Mouse (Mus musculus) MEL (cell line): ENCODE measurements around the gene Bmt2. TPM values are rescaled to one million over a fixed set of nuclear protein-coding genes. Genes with fewer than 3 reads are reported as not detected.
A peak's percentile ranks its signal among the peaks of the same experiment; 100 is the strongest.

Experiments used
- DNase-seq: peaks from one replicate; pipeline ENCODE4 v3.0.0; 2011; ENCODE audit warnings: low read depth, low spot score
- H3K27ac ChIP-seq: 2 replicates; pipeline ENCODE4 v1.5.1; 2012; ENCODE audit warnings: low read depth, mild to moderate bottlenecking, control low read depth, low read length, moderate library complexity; ENCODE audit not compliant: control insufficient read depth
- H3K27me3 ChIP-seq, 2 experiments: fragments of 150-350 bp in 1 of 2; sonication (generic) in 1 of 2; 2 replicates each; pipeline ENCODE4 v1.6.1; 2012; ENCODE audit warnings: low read length in 2 of 2, mild to moderate bottlenecking in 2 of 2, improper control_type of control experiment in 1 of 2, moderate library complexity in 1 of 2; ENCODE audit not compliant: insufficient read depth in 2 of 2, control insufficient read depth in 1 of 2
- H3K36me3 ChIP-seq, 2 experiments: 2 replicates each; pipeline ENCODE4 v1.6.1; 2012 to 2014; ENCODE audit warnings: low read length in 2 of 2, improper control_type of control experiment in 1 of 2, inconsistent platforms in 1 of 2, mild to moderate bottlenecking in 1 of 2; ENCODE audit not compliant: insufficient read depth in 2 of 2, control insufficient read depth in 1 of 2
- H3K4me1 ChIP-seq, 2 experiments: fragments of 150-350 bp in 1 of 2; sonication (generic) in 1 of 2; 2 replicates each; pipeline ENCODE4 v1.6.1; 2012; ENCODE audit warnings: low read length in 2 of 2, improper control_type of control experiment in 1 of 2, mild to moderate bottlenecking in 1 of 2; ENCODE audit not compliant: insufficient read depth in 2 of 2, control insufficient read depth in 1 of 2
- H3K4me3 ChIP-seq, 2 experiments: fragments of 150-350 bp in 1 of 2; sonication (generic) in 1 of 2; 2 replicates each; pipeline ENCODE4 v1.5.1; 2012; ENCODE audit warnings: low read depth in 2 of 2, low read length in 2 of 2, mild to moderate bottlenecking in 2 of 2, moderate library complexity in 2 of 2, control low read depth in 1 of 2, improper control_type of control experiment in 1 of 2; ENCODE audit not compliant: control insufficient read depth in 1 of 2, insufficient read depth in 1 of 2
- H3K79me2 ChIP-seq: 2 replicates; pipeline ENCODE4 v1.6.1; 2012; ENCODE audit warnings: mild to moderate bottlenecking, low read length, moderate library complexity; ENCODE audit not compliant: control insufficient read depth, poor library complexity, insufficient read depth
- H3K9ac ChIP-seq: 2 replicates; pipeline ENCODE4 v1.6.1; 2012; ENCODE audit warnings: low read depth, mild to moderate bottlenecking, control low read depth, low read length, moderate library complexity; ENCODE audit not compliant: control insufficient read depth, poor library complexity, severe bottlenecking
- H3K9me3 ChIP-seq: fragments of 150-350 bp; sonication (generic); replicated peaks from 2 replicates; pipeline ENCODE4 v1.6.1; 2012; ENCODE audit warnings: mild to moderate bottlenecking, low read length, improper control_type of control experiment, moderate library complexity; ENCODE audit not compliant: insufficient read depth
- BHLHE40 ChIP-seq: IDR thresholded peaks from 2 replicates; pipeline ENCODE4 v1.6.1; 2012; ENCODE audit warnings: low read depth, mild to moderate bottlenecking, inconsistent platforms, low read length, improper control_type of control experiment, borderline replicate concordance
- CHD2 ChIP-seq: IDR thresholded peaks from 2 replicates; pipeline ENCODE4 v1.6.1; 2011; ENCODE audit warnings: low read length, improper control_type of control experiment
- E2F4 ChIP-seq: IDR thresholded peaks from 2 replicates; pipeline ENCODE4 v1.6.1; 2011; ENCODE audit warnings: low read depth, low read length, improper control_type of control experiment, borderline replicate concordance
- ELF1 ChIP-seq: IDR thresholded peaks from 2 replicates; pipeline ENCODE4 v1.6.1; 2014; ENCODE audit warnings: low read depth, mild to moderate bottlenecking, inconsistent platforms, low read length, improper control_type of control experiment, moderate library complexity
- EP300 ChIP-seq, 2 experiments: IDR thresholded peaks; 2 replicates each; pipeline ENCODE4 v1.6.1; 2011; ENCODE audit warnings: improper control_type of control experiment in 2 of 2, low read length in 2 of 2, low read depth in 1 of 2, mild to moderate bottlenecking in 1 of 2
- ETS1 ChIP-seq: IDR thresholded peaks from 2 replicates; pipeline ENCODE4 v1.6.1; 2012; ENCODE audit warnings: low read depth, mild to moderate bottlenecking, inconsistent platforms, low read length, improper control_type of control experiment, moderate library complexity
- GABPA ChIP-seq: IDR thresholded peaks from 2 replicates; pipeline ENCODE4 v1.6.1; 2012; ENCODE audit warnings: low read depth, mild to moderate bottlenecking, inconsistent platforms, low read length, improper control_type of control experiment, moderate library complexity
- MAX ChIP-seq: IDR thresholded peaks from 2 replicates; pipeline ENCODE4 v1.6.1; 2011; ENCODE audit warnings: low read length, improper control_type of control experiment
- MEF2A ChIP-seq: IDR thresholded peaks from 2 replicates; pipeline ENCODE4 v1.6.1; 2014; ENCODE audit warnings: low read depth, mild to moderate bottlenecking, inconsistent platforms, low read length, improper control_type of control experiment; ENCODE audit not compliant: poor library complexity, insufficient replicate concordance, severe bottlenecking; ENCODE audit errors: extremely low read depth
- MXI1 ChIP-seq: IDR thresholded peaks from 2 replicates; pipeline ENCODE4 v1.6.1; 2011; ENCODE audit warnings: mild to moderate bottlenecking, low read depth, low read length, improper control_type of control experiment
- MYB ChIP-seq: IDR thresholded peaks from 2 replicates; pipeline ENCODE4 v1.6.1; 2011; ENCODE audit warnings: mild to moderate bottlenecking, low read depth, low read length, improper control_type of control experiment
- MYC ChIP-seq: IDR thresholded peaks from 2 replicates; pipeline ENCODE4 v1.6.1; 2011; ENCODE audit warnings: low read depth, mild to moderate bottlenecking, low read length, improper control_type of control experiment, moderate library complexity
- NRF1 ChIP-seq: IDR thresholded peaks from 2 replicates; pipeline ENCODE4 v1.6.1; 2014; ENCODE audit warnings: low read depth, mild to moderate bottlenecking, inconsistent platforms, low read length, improper control_type of control experiment, moderate library complexity; ENCODE audit not compliant: poor library complexity, insufficient read depth, severe bottlenecking
- POLR2AphosphoS2 ChIP-seq: IDR thresholded peaks from 2 replicates; pipeline ENCODE4 v1.6.1; 2011; ENCODE audit warnings: low read length, improper control_type of control experiment
- RCOR1 ChIP-seq: IDR thresholded peaks from 2 replicates; pipeline ENCODE4 v1.6.1; 2012; ENCODE audit warnings: low read depth, mild to moderate bottlenecking, inconsistent platforms, low read length, improper control_type of control experiment
- SIN3A ChIP-seq: IDR thresholded peaks from 2 replicates; pipeline ENCODE4 v1.6.1; 2012; ENCODE audit warnings: low read length, improper control_type of control experiment, inconsistent platforms
- SMC3 ChIP-seq: IDR thresholded peaks from 2 replicates; pipeline ENCODE4 v1.6.1; 2011; ENCODE audit warnings: low read depth, low read length, improper control_type of control experiment
- TAL1 ChIP-seq: IDR thresholded peaks from 2 replicates; pipeline ENCODE4 v1.6.1; 2012; ENCODE audit warnings: mild to moderate bottlenecking, inconsistent platforms, low read length, moderate library complexity, mixed read lengths
- TBP ChIP-seq: IDR thresholded peaks from 2 replicates; pipeline ENCODE4 v1.8.0; 2011; ENCODE audit warnings: low read depth, low read length, improper control_type of control experiment
- USF1 ChIP-seq: IDR thresholded peaks from 2 replicates; pipeline ENCODE4 v1.6.1; 2014; ENCODE audit warnings: low read depth, mild to moderate bottlenecking, inconsistent platforms, low read length, improper control_type of control experiment, moderate library complexity
- ZC3H11A ChIP-seq: IDR thresholded peaks from 2 replicates; pipeline ENCODE4 v1.6.1; 2012; ENCODE audit warnings: low read depth, mild to moderate bottlenecking, inconsistent platforms, low read length, improper control_type of control experiment
- ZMIZ1 ChIP-seq: IDR thresholded peaks from 2 replicates; pipeline ENCODE4 v1.6.1; 2012; ENCODE audit warnings: low read depth, mild to moderate bottlenecking, inconsistent platforms, low read length, improper control_type of control experiment, moderate library complexity
- ZNF384 ChIP-seq: IDR thresholded peaks from 2 replicates; pipeline ENCODE4 v1.6.1; 2012; ENCODE audit warnings: low read depth, mild to moderate bottlenecking, inconsistent platforms, low read length, improper control_type of control experiment
- polyA plus RNA-seq, 2 experiments: library from polyadenylated mRNA; stranded (reverse) in 1 of 2; unstranded in 1 of 2; fragments of >175 nt in 1 of 2; fragments of >200 nt in 1 of 2; gene quantifications; 2 replicates each; pipeline versions ENCODE4 v1.2.1 to v1.2.4; 2012; ENCODE audit warnings: low replicate concordance in 2 of 2, low read depth in 1 of 2; ENCODE audit not compliant: insufficient read length in 2 of 2, insufficient read depth in 1 of 2, missing spikeins in 1 of 2
- total RNA-seq: library from RNA; depleted of rRNA; stranded (reverse); fragments of 300-350 nt; gene quantifications from 2 replicates; pipeline ENCODE4 v1.2.3, GENCODE M21; 2012

Bmt2 gene
- total and polyA plus RNA-seq, 3 experiments, result 3.1 to 4.7 TPM; not detected in 1

DNA sequence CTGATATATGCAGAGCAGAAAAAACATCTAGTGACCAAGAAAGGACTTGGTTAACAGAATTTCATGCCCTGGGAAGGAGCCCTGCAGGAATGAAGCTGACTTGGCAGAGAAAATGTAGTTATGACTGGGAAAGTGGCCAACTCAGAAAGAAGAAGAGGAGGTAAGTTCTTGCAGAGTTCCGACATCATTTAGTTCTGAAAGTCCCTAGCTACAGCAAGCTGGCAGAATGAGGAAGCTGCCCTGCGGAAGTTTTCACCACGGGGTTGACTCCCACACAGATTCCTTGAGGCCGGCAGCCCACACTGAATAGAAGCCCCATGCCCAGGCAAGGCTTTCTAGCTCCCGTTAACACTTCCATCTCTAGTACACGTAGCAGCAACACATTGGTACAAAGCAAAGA lies 76.2 kb downstream of the Bmt2 start:
- Histone ChIP-seq H3K4me3 (peak overlapping the region in 1 of 2 experiments; percentile 10; a peak in 1 of 4 replicates), H3K79me2 (peaks cover 22% of the 10 kb centered on the region), H3K27me3 (no peaks in the 10 kb centered on the region), H3K27ac (peak overlapping the region; percentile 34), H3K36me3 (peaks cover 0 to 42% of the 10 kb centered on the region in 2 experiments; a peak in 3 of 4 replicates), H3K4me1 (peaks cover 13 to 17% of the 10 kb centered on the region in 2 experiments), H3K9me3 (no peaks in the 10 kb centered on the region), H3K9ac (peak overlapping the region; percentile 24; the same call in 1 of the 2 replicates)
- no peak for TF ChIP-seq CHD2
- TF ChIP-seq ETS1, result peak; percentile 70
- TF ChIP-seq MYC, result no peak
- peak; percentile 15; the same call in 1 of the 2 replicates for TF ChIP-seq RCOR1
- TF ChIP-seq TBP, result peak; percentile 80
- no peak for TF ChIP-seq USF1
- peak; percentile 36 to 44; a peak in 2 of 4 replicates for TF ChIP-seq EP300 (IDR thresholded peaks at IDR 0.05; ENCODE audit: low read depth in 1 of 2, low read length in 2 of 2)
- no peak for TF ChIP-seq BHLHE40
- 0 out of 2 replicates have a peak, but pooled peaks have one; percentile 47 for TF ChIP-seq MXI1
- peak; percentile 47; the same call in 1 of the 2 replicates for TF ChIP-seq ELF1
- peak; percentile 46; the same call in 1 of the 2 replicates for TF ChIP-seq SIN3A
- DNase-seq, result peak; percentile 91

DNA sequence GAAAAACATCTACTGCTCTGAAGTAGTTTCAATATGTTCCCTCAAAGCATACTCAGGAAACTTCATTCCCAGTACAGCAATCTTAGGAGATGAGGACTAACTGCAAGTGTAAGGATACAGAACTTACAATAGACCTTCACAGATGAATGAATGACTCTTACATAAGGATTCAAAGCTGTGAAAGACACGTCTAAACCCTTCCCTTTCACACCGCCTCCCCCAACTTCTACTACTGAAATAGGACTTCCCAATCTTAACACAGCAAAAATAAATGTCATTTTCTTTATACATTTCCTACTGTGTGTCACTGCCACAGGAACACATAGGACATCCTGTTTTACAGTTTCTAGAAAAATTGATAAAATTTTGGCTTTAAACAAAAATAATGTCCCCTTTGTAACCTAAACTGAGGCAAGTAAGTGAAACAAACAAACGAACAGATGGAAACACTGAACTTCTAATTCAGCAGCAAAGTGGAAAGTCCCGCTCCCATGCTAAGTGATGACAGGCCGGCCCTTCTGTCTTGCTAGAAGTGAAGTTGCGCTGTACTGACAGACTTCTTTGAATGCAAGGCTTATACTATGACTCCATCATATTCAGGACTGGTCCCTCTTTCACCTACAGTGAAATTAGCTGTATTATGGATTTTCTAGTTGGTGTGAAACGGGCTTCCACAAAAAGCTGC lies 79.4 kb downstream of the Bmt2 start:
- peaks cover 3 to 38% of the 10 kb centered on the region in 2 experiments for H3K36me3 ChIP-seq
- TF ChIP-seq TBP (no peak), ZNF384 (no peak), MYB (no peak), BHLHE40 (no peak), E2F4 (no peak), TAL1 (no peak), SMC3 (no peak), MEF2A (no peak), ZMIZ1 (no peak), ZC3H11A (no peak), NRF1 (no peak), GABPA (no peak), MAX (no peak), POLR2AphosphoS2 (no peak)
- H3K4me1 ChIP-seq, result peaks cover 13 to 15% of the 10 kb centered on the region in 2 experiments
- H3K9me3 ChIP-seq, result no peaks in the 10 kb centered on the region
- H3K79me2 ChIP-seq, result peaks cover 19% of the 10 kb centered on the region
- H3K4me3 ChIP-seq, result no peak overlapping the region
- no peak for DNase-seq
- no peaks in the 10 kb centered on the region for H3K27me3 ChIP-seq
- no peak overlapping the region for H3K27ac ChIP-seq
- no peak overlapping the region for H3K9ac ChIP-seq
